Mouse (Mus musculus) cerebellum, postnatal 14 days (tissue): ENCODE data around the gene Nkg7.
"Not testable (repeated sequence)": the region's sequence is repeated elsewhere in the genome, so short reads cannot be mapped to it uniquely, and the experiment has no call there.

Experiments
- DNase-seq, 2 experiments: peaks; one replicate each; pipeline ENCODE4 v3.0.0; 2021; ENCODE audit warnings: mixed read lengths in 2 of 2

Nkg7 gene

GRCm38 (mm10) chr7:43436341-43437255, at the start of gene Nkg7:
Nkg7 (plus strand) TSS chr7:43437073.
- no peak for DNase-seq

- no peak for DNase-seq
These were observed 44.3 kb upstream of the Nkg7 start for GRCm38 (mm10) chr7:43392349-43393121.

- DNase-seq: no peak
These were observed 37.4 kb upstream of the Nkg7 start for GRCm38 (mm10) chr7:43399501-43399900.

GRCm38 (mm10) chr7:43402718-43403117, 34.2 kb upstream of the Nkg7 start:
- DNase-seq: no peak

- DNase-seq: no peak
These were observed 29.3 kb upstream of the Nkg7 start for GRCm38 (mm10) chr7:43407573-43407972.

GRCm38 (mm10) chr7:43408131-43408553, 28.7 kb upstream of the Nkg7 start, which contains the start of gene Siglecg:
Siglecg (plus strand) TSS chr7:43408204.
- no peak for DNase-seq

GRCm38 (mm10) chr7:43409084-43409483, 27.8 kb upstream of the Nkg7 start:
- DNase-seq: no peak

GRCm38 (mm10) chr7:43411724-43412123, 25.1 kb upstream of the Nkg7 start:
- not testable (repeated sequence) for DNase-seq

GRCm38 (mm10) chr7:43417298-43417697, 19.6 kb upstream of the Nkg7 start:
- DNase-seq: peak in 1 of 2 experiments; percentile 9

GRCm38 (mm10) chr7:43422995-43423617, 13.8 kb upstream of the Nkg7 start:
- peak; percentile 88 to 91 for DNase-seq

GRCm38 (mm10) chr7:43423991-43424625, 12.8 kb upstream of the Nkg7 start:
- DNase-seq: no peak

- DNase-seq: no peak
These were observed 9.5 kb upstream of the Nkg7 start, which contains the start of gene Lim2 for GRCm38 (mm10) chr7:43427406-43427805. Lim2 (plus strand) TSS chr7:43427670.

- no peak for DNase-seq
These were observed 7.4 kb upstream of the Nkg7 start for GRCm38 (mm10) chr7:43429500-43429899.

GRCm38 (mm10) chr7:43432891-43433290, 4.0 kb upstream of the Nkg7 start:
- no peak for DNase-seq

- no peak for DNase-seq
These were observed 2.2 kb upstream of the Nkg7 start for GRCm38 (mm10) chr7:43434676-43435075.

- DNase-seq: no peak
These were observed 1.7 kb downstream of the Nkg7 start for GRCm38 (mm10) chr7:43438611-43439010.

GRCm38 (mm10) chr7:43440482-43440881, 3.6 kb downstream of the Nkg7 start, which contains the start of gene Cldnd2:
Cldnd2 (plus strand) TSS chr7:43440782.
- no peak for DNase-seq

- DNase-seq: no peak
These were observed 4.2 kb downstream of the Nkg7 start for GRCm38 (mm10) chr7:43441071-43441470.

- no peak for DNase-seq
These were observed 5.8 kb downstream of the Nkg7 start for GRCm38 (mm10) chr7:43442684-43443083.

- peak; percentile 55 to 64 for DNase-seq
These were observed 6.4 kb downstream of the Nkg7 start for GRCm38 (mm10) chr7:43443126-43443916.

- DNase-seq: peak; percentile 92 to 94
These were observed 7.0 kb downstream of the Nkg7 start, which contains the start of the genes Etfb and Gm45233 for GRCm38 (mm10) chr7:43443917-43444293. Etfb (plus strand) TSS chr7:43444083. Gm45233 (plus strand) TSS chr7:43444128.
